Mouse (Mus musculus): ENCODE data around the gene Anapc2. TPM values are rescaled to one million over a fixed set of nuclear protein-coding genes. Genes with fewer than 3 reads are reported as not detected.

Anapc2 gene
- polyA plus RNA-seq, 1 experiment: 76.0 TPM

DNA sequence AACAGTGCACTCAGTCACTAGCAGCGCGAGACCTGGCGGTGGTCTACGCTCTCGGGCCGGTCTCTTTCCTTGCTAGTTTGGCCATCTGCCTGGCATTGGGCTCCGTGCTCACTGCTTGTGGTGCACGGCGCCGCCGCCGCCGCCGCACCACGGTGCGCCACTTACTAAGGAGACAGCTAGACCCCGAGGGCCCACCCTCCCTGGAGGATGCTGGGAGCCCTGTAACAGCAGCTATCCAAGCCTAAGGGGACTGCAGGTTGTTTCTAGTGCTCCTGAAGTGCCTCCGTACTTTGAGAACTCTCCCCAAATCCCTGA lies 18.5 kb downstream of the Anapc2 start:
- Histone ChIP-seq H3K27ac (ENCODE audit: insufficient read depth, low read length) (no peak overlapping the region), H3K27me3 (ENCODE audit: control insufficient read depth, insufficient read depth, low read length, poor library complexity, severe bottlenecking) (peaks cover 11% of the 10 kb centered on the region; the same call in 1 of the 2 replicates), H3K4me1 (ENCODE audit: control insufficient read depth, insufficient read depth, low read length) (peaks cover 4% of the 10 kb centered on the region), H3K36me3 (ENCODE audit: control insufficient read depth, insufficient read depth, low read length, poor library complexity, severe bottlenecking) (no peaks in the 10 kb centered on the region), H3K9me3 (replicated peaks; ENCODE audit: control insufficient read depth, insufficient read depth, low read length, poor library complexity, severe bottlenecking) (no peaks in the 10 kb centered on the region), H3K4me3 (ENCODE audit: low read depth, low read length) (peak overlapping the region; percentile 51), H3K9ac (ENCODE audit: low read depth, poor library complexity, severe bottlenecking) (no peak overlapping the region)
- no peak for TF ChIP-seq CTCF (IDR thresholded peaks at IDR 0.05; ENCODE audit: low read depth, low read length)
- TF ChIP-seq EP300 (IDR thresholded peaks at IDR 0.05; ENCODE audit: insufficient read depth, low read depth, low read length): no peak
- no peak for TF ChIP-seq POLR2A (IDR thresholded peaks at IDR 0.05; ENCODE audit: insufficient read depth, low read length)

DNA sequence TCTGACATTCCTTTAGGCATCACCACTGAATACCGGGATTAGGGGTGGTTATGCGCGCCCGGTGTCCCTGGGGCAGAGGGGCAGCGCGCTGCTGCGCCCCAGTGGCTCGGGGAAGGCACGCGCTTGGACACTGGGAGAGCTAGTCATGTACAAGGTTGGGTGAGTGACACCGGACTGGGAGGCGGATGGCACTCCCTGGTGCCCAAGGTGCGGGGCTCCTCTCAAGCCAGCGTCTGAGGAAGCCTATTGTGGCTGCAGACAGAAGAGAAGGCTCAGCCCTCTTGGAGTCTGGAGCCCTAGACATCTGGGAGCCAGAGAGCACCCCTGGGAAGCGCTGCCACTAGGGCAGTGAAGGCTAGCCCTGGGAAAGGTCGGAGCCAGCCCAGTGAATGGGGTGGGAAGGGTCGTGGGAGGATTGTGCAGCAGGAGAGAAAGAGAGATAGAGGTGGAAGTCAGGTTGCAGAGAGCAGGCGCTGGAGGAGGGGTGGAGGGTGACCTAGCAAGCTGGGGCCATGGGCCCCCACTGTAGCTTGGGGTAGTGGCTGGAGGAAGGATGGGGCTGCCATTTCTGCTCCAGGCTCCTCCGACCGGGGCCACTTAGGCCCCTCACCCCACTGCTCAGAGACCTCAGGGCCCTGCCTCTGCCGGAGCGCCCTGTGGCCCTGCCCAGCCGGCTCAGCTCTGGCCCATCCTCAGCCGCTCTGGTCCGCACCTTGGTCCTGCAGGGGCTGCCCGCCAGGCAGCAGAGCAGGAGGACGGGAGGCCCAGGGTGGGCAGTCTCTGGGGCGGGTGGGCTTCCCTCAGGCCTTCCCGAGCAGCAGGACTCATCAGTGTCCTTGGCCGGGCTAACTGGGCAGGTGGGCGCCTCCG lies 19.1 kb downstream of the Anapc2 start:
- Histone ChIP-seq H3K4me3 (ENCODE audit: low read depth, low read length) (peak overlapping the region; percentile 51; the same call in 1 of the 2 replicates), H3K27me3 (ENCODE audit: control insufficient read depth, insufficient read depth, low read length, poor library complexity, severe bottlenecking) (peaks cover 11% of the 10 kb centered on the region; the same call in 1 of the 2 replicates), H3K27ac (ENCODE audit: insufficient read depth, low read length) (no peak overlapping the region), H3K9ac (ENCODE audit: low read depth, poor library complexity, severe bottlenecking) (peak overlapping the region; percentile 9; the same call in 1 of the 2 replicates), H3K4me1 (ENCODE audit: control insufficient read depth, insufficient read depth, low read length) (no peaks in the 10 kb centered on the region), H3K36me3 (ENCODE audit: control insufficient read depth, insufficient read depth, low read length, poor library complexity, severe bottlenecking) (no peaks in the 10 kb centered on the region), H3K9me3 (replicated peaks; ENCODE audit: control insufficient read depth, insufficient read depth, low read length, poor library complexity, severe bottlenecking) (no peaks in the 10 kb centered on the region)
- TF ChIP-seq POLR2A (IDR thresholded peaks at IDR 0.05; ENCODE audit: insufficient read depth, low read length): no peak
- no peak for TF ChIP-seq CTCF (IDR thresholded peaks at IDR 0.05; ENCODE audit: low read depth, low read length)
- TF ChIP-seq EP300 (IDR thresholded peaks at IDR 0.05; ENCODE audit: insufficient read depth, low read depth, low read length): no peak

DNA sequence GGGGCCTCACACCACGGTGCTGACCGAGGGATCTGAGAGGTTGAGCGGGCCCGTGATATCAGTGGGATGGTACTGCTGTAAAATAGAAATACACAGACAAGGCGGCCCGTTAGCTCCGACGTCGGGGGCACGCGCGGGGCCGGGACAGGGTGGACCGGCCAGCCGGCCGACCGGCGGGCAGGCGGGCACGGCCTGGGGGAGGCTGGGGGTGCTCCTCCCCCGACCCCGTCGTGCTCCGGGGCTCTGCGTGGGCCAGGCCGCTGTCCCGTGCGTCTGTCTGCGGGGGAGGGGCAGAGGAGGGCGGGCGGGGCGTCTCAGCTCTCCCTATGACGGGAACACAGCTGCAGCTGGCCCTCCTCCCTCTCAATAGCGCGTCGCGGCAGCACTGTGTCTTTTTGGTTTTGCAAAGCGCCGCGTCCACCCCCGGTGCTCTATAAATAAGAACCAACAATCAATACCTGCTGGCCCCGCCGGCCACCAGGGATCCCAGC lies 19.8 kb downstream of the Anapc2 start:
- Histone ChIP-seq H3K27me3 (ENCODE audit: control insufficient read depth, insufficient read depth, low read length, poor library complexity, severe bottlenecking) (peaks cover 11% of the 10 kb centered on the region; the same call in 1 of the 2 replicates), H3K4me1 (ENCODE audit: control insufficient read depth, insufficient read depth, low read length) (no peaks in the 10 kb centered on the region), H3K9me3 (replicated peaks; ENCODE audit: control insufficient read depth, insufficient read depth, low read length, poor library complexity, severe bottlenecking) (no peaks in the 10 kb centered on the region), H3K9ac (ENCODE audit: low read depth, poor library complexity, severe bottlenecking) (0 out of 2 replicates have a peak overlapping the region, but pooled peaks have one; percentile 9), H3K36me3 (ENCODE audit: control insufficient read depth, insufficient read depth, low read length, poor library complexity, severe bottlenecking) (no peaks in the 10 kb centered on the region), H3K4me3 (ENCODE audit: low read depth, low read length) (peak overlapping the region; percentile 22; the same call in 1 of the 2 replicates), H3K27ac (ENCODE audit: insufficient read depth, low read length) (no peak overlapping the region)
- TF ChIP-seq CTCF (IDR thresholded peaks at IDR 0.05; ENCODE audit: low read depth, low read length): no peak
- TF ChIP-seq EP300 (IDR thresholded peaks at IDR 0.05; ENCODE audit: insufficient read depth, low read depth, low read length): no peak
- TF ChIP-seq POLR2A (IDR thresholded peaks at IDR 0.05; ENCODE audit: insufficient read depth, low read length): no peak

GRCm38 (mm10) chr2:25292856-25293255 lies 20.6 kb downstream of the Anapc2 start:
- Histone ChIP-seq H3K36me3 (ENCODE audit: control insufficient read depth, insufficient read depth, low read length, poor library complexity, severe bottlenecking) (no peaks in the 10 kb centered on the region), H3K9ac (ENCODE audit: low read depth, poor library complexity, severe bottlenecking) (no peak overlapping the region), H3K27me3 (ENCODE audit: control insufficient read depth, insufficient read depth, low read length, poor library complexity, severe bottlenecking) (peaks cover 11% of the 10 kb centered on the region; the same call in 1 of the 2 replicates), H3K4me1 (ENCODE audit: control insufficient read depth, insufficient read depth, low read length) (no peaks in the 10 kb centered on the region), H3K27ac (ENCODE audit: insufficient read depth, low read length) (no peak overlapping the region), H3K9me3 (replicated peaks; ENCODE audit: control insufficient read depth, insufficient read depth, low read length, poor library complexity, severe bottlenecking) (no peaks in the 10 kb centered on the region), H3K4me3 (ENCODE audit: low read depth, low read length) (no peak overlapping the region)
- TF ChIP-seq EP300 (IDR thresholded peaks at IDR 0.05; ENCODE audit: insufficient read depth, low read depth, low read length): no peak
- no peak for TF ChIP-seq POLR2A (IDR thresholded peaks at IDR 0.05; ENCODE audit: insufficient read depth, low read length)
- TF ChIP-seq CTCF (IDR thresholded peaks at IDR 0.05; ENCODE audit: low read depth, low read length): peak; percentile 82

DNA sequence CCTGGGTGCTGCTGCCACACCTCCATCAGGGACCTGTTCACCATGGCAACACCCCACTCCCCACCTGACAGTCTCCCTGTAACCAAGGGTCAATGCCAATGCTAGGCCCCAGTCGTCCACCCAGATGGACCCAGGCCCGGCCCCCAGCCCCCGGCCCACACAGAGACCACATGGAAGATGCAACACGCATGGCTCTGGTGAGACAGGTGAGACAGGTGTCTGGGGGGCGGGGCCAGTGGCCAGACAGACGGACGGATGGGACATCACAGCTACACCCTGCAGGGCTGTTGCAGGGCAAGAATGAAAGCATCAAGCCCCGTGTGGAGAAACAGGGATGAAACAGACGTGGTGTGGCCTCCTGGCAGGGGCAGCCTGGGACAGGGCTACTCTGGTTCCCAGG lies 21.4 kb downstream of the Anapc2 start:
- TF ChIP-seq POLR2A (IDR thresholded peaks at IDR 0.05; ENCODE audit: insufficient read depth, low read length) (no peak), CTCF (IDR thresholded peaks at IDR 0.05; ENCODE audit: low read depth, low read length) (no peak), EP300 (IDR thresholded peaks at IDR 0.05; ENCODE audit: insufficient read depth, low read depth, low read length) (no peak)
- peaks cover 11% of the 10 kb centered on the region; the same call in 1 of the 2 replicates for H3K27me3 ChIP-seq (ENCODE audit: control insufficient read depth, insufficient read depth, low read length, poor library complexity, severe bottlenecking)

GRCm38 (mm10) chr2:25297093-25297492 lies 24.8 kb downstream of the Anapc2 start:
- Histone ChIP-seq H3K27ac (ENCODE audit: insufficient read depth, low read length) (no peak overlapping the region), H3K4me3 (ENCODE audit: low read depth, low read length) (no peak overlapping the region), H3K9me3 (replicated peaks; ENCODE audit: control insufficient read depth, insufficient read depth, low read length, poor library complexity, severe bottlenecking) (no peaks in the 10 kb centered on the region), H3K9ac (ENCODE audit: low read depth, poor library complexity, severe bottlenecking) (no peak overlapping the region), H3K27me3 (ENCODE audit: control insufficient read depth, insufficient read depth, low read length, poor library complexity, severe bottlenecking) (0 out of 2 replicates have a peak, but pooled peaks cover 4% of the 10 kb centered on the region), H3K4me1 (ENCODE audit: control insufficient read depth, insufficient read depth, low read length) (no peaks in the 10 kb centered on the region), H3K36me3 (ENCODE audit: control insufficient read depth, insufficient read depth, low read length, poor library complexity, severe bottlenecking) (no peaks in the 10 kb centered on the region)
- TF ChIP-seq CTCF (IDR thresholded peaks at IDR 0.05; ENCODE audit: low read depth, low read length) (no peak), POLR2A (IDR thresholded peaks at IDR 0.05; ENCODE audit: insufficient read depth, low read length) (no peak), EP300 (IDR thresholded peaks at IDR 0.05; ENCODE audit: insufficient read depth, low read depth, low read length) (no peak)

More for the DNA sequence above, 21.4 kb downstream of the Anapc2 start:
- H3K27ac ChIP-seq (ENCODE audit: insufficient read depth, low read length): no peak overlapping the region
- no peak overlapping the region for H3K9ac ChIP-seq (ENCODE audit: low read depth, poor library complexity, severe bottlenecking)
- no peaks in the 10 kb centered on the region for H3K9me3 ChIP-seq (replicated peaks; ENCODE audit: control insufficient read depth, insufficient read depth, low read length, poor library complexity, severe bottlenecking)
- no peaks in the 10 kb centered on the region for H3K36me3 ChIP-seq (ENCODE audit: control insufficient read depth, insufficient read depth, low read length, poor library complexity, severe bottlenecking)
- H3K4me3 ChIP-seq (ENCODE audit: low read depth, low read length): no peak overlapping the region
- no peaks in the 10 kb centered on the region for H3K4me1 ChIP-seq (ENCODE audit: control insufficient read depth, insufficient read depth, low read length)
